Mouse (Mus musculus) kidney, postnatal 0 days (tissue): ENCODE measurements around the gene Gcm1. TPM values are rescaled to one million over a fixed set of nuclear protein-coding genes. Genes with fewer than 3 reads are reported as not detected.
A peak's percentile ranks its signal among the peaks of the same experiment; 100 is the strongest.
"Not testable (repeated sequence)": the region's sequence is repeated elsewhere in the genome, so short reads cannot be mapped to it uniquely, and the experiment has no call there.

Source experiments
- ATAC-seq: fragments of 200-750 bp; cut with Nextera tagmentation; replicated peaks from 2 replicates; pipeline ENCODE4 v1.8.0; 2017; ENCODE audit warnings: low read depth, moderate number of reproducible peaks, moderate TSS enrichment, moderate library complexity; ENCODE audit not compliant: low FRiP score
- DNase-seq: peaks from one replicate; pipeline ENCODE4 v3.0.0-alpha.2; 2016; ENCODE audit warnings: low spot score
- H3K27ac ChIP-seq: fragments of 300-500 bp; sonication (generic); 2 replicates; pipeline ENCODE4 v1.5.1; 2014; ENCODE audit warnings: mild to moderate bottlenecking
- H3K27me3 ChIP-seq: fragments of 300-500 bp; sonication (generic); 2 replicates; pipeline ENCODE4 v1.6.1; 2014; ENCODE audit warnings: low read length, mixed read lengths; ENCODE audit not compliant: insufficient read depth
- H3K36me3 ChIP-seq: fragments of 300-500 bp; sonication (generic); 2 replicates; pipeline ENCODE4 v1.6.1; 2014; ENCODE audit warnings: low read length, mixed read lengths; ENCODE audit not compliant: insufficient read depth
- H3K4me1 ChIP-seq: fragments of 300-500 bp; sonication (generic); replicated peaks from 2 replicates; pipeline ENCODE4 v1.6.1; 2014; ENCODE audit warnings: antibody characterized with exemption, low read length, mixed read lengths; ENCODE audit not compliant: insufficient read depth
- H3K4me2 ChIP-seq: fragments of 300-500 bp; sonication (generic); 2 replicates; pipeline ENCODE4 v1.6.1; 2014; ENCODE audit warnings: mild to moderate bottlenecking, low read length, moderate library complexity, mixed read lengths
- H3K4me3 ChIP-seq: fragments of 300-500 bp; sonication (generic); replicated peaks from 2 replicates; pipeline ENCODE4 v1.5.1; 2014; ENCODE audit warnings: low read depth, low read length
- H3K9ac ChIP-seq: fragments of 300-500 bp; sonication (generic); 2 replicates; pipeline ENCODE4 v1.6.1; 2014; ENCODE audit warnings: low read depth, low read length
- H3K9me3 ChIP-seq: fragments of 300-500 bp; sonication (generic); replicated peaks from 2 replicates; pipeline ENCODE4 v1.6.1; 2016; ENCODE audit warnings: low read length, inconsistent platforms, mixed read lengths
- CTCF ChIP-seq: IDR thresholded peaks from 2 replicates; pipeline ENCODE4 v1.5.1; 2016; ENCODE audit warnings: antibody characterized with exemption, low read depth, mild to moderate bottlenecking, moderate library complexity
- WGBS: fragments of 180-500 bp; shearing (Covaris S2); extraction: QIAGEN DNeasy Blood & Tissue Kit; methylation state at CpG from one replicate; pipeline ENCODE4 v1.1.7; 2014; 5-methylcytosine and 5-hydroxymethylcytosine counted together
- polyA plus RNA-seq: library from polyadenylated mRNA; unstranded; fragments of >200 nt; fragmentation: Nextera tagmentation; extraction: Ambion mirVana; gene quantifications from 2 replicates; pipeline ENCODE4 v1.2.1, GENCODE M21; 2015

Gene Gcm1
- polyA plus RNA-seq, 1 experiment from 2014 or later, result 1.3 TPM

- no peak overlapping the region for H3K4me2 ChIP-seq
Measured at GRCm38 (mm10) chr9:78054298-78054697, 2.6 kb downstream of the Gcm1 start.

DNA sequence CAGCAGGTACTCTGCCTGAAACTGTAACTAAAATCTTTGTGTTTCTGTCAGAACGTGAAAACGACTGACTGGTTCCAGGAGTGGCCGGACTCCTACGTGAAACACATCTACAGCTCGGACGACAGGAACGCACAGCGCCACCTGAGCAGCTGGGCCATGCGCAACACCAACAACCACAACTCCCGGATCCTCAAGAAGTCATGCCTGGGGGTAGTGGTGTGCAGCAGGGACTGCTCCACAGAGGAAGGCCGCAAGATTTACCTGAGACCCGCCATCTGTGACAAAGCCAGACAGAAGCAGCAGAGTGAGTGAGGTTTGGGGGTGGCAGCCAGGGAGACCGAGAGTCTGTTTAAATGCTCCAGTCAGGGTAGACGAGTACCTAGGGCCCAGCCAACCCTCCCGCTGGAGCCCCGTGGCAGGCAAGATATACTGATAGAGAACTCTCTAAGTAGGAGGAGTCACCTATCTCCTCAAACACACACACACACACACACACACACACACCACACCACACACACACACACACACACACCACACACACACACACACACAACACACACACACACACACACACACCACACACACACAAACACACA lies 7.9 kb downstream of the Gcm1 start:
- no peaks in the 10 kb centered on the region for H3K4me1 ChIP-seq
- no peak overlapping the region for H3K4me3 ChIP-seq
- no peaks in the 10 kb centered on the region for H3K27me3 ChIP-seq
- no peak overlapping the region for H3K9ac ChIP-seq
- no peaks in the 10 kb centered on the region for H3K9me3 ChIP-seq
- H3K36me3 ChIP-seq, result no peaks in the 10 kb centered on the region
- no peak for ATAC-seq
- 68% methylated on average over 16 of the region's 16 CpGs for WGBS
- no peak overlapping the region for H3K4me2 ChIP-seq
- H3K27ac ChIP-seq, result no peak overlapping the region
- no peak for DNase-seq
- no peak for TF ChIP-seq CTCF

More at GRCm38 (mm10) chr9:78054298-78054697, 2.6 kb downstream of the Gcm1 start:
- Histone ChIP-seq H3K27me3 (no peaks in the 10 kb centered on the region), H3K9ac (no peak overlapping the region), H3K4me3 (no peak overlapping the region), H3K9me3 (no peaks in the 10 kb centered on the region), H3K36me3 (no peaks in the 10 kb centered on the region), H3K27ac (no peak overlapping the region), H3K4me1 (no peaks in the 10 kb centered on the region)
- TF ChIP-seq CTCF, result no peak
- DNase-seq, result no peak
- ATAC-seq, result no peak
- WGBS, result 86% methylated on average over 3 of the region's 3 CpGs

DNA sequence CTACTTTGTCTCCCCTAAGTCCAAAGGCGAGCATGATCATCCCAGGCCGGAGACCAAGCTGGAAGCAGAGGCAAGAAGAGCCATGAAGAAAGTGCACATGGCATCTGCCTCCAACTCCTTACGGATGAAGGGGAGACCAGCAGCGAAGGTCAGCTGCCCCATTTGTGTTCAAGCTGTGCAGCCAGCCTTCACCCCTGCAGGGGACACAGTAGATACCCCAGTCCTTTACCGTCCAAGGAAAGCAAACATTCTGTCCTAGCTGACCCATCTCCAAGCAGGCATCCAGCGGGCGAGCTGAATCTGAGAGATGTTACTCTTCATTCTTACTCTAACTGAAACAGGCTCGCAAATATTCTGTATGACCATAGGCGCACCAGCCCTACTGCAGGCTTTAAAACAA lies 10.7 kb downstream of the Gcm1 start:
- no peak for ATAC-seq
- no peaks in the 10 kb centered on the region for H3K9me3 ChIP-seq
- WGBS, result 86% methylated on average over 9 of the region's 9 CpGs

DNA sequence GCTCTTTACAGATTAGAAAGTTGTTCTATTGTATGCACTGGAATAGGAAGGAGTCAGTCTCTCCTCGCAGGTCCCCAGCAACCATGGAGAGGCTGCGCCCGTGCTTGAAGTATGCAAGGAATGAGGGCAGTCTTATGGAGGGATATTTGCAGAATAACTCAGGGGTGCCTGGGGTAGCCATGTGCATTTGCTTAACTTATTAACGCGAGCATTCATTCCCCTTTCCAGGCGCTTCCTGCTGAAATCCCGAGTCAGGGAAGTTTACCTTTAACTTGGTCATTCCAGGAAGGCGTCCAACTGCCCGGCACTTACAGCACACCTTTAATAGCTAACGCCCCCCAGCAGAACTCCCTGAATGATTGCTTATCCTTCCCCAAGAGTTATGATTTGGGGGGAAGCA lies 12.4 kb downstream of the Gcm1 start:
- TF ChIP-seq CTCF, result no peak
- no peak; the same call in 1 of the 2 replicates for ATAC-seq
- DNase-seq, result peak; percentile 48

More for the DNA sequence above, 10.7 kb downstream of the Gcm1 start:
- Histone ChIP-seq H3K4me1 (no peaks in the 10 kb centered on the region), H3K27me3 (no peaks in the 10 kb centered on the region), H3K27ac (no peak overlapping the region), H3K4me2 (no peak overlapping the region), H3K36me3 (no peaks in the 10 kb centered on the region), H3K4me3 (no peak overlapping the region), H3K9ac (no peak overlapping the region)
- TF ChIP-seq CTCF, result no peak
- DNase-seq, result no peak

GRCm38 (mm10) chr9:78070496-78070895 lies 18.8 kb downstream of the Gcm1 start:
- 60% methylated on average over 5 of the region's 5 CpGs for WGBS
- ATAC-seq, result no peak
- TF ChIP-seq CTCF, result no peak

More for the DNA sequence above, 12.4 kb downstream of the Gcm1 start:
- Histone ChIP-seq H3K9me3 (no peaks in the 10 kb centered on the region), H3K4me1 (no peaks in the 10 kb centered on the region), H3K27ac (peak overlapping the region; percentile 34; the same call in 1 of the 2 replicates), H3K4me3 (no peak overlapping the region), H3K27me3 (no peaks in the 10 kb centered on the region), H3K36me3 (no peaks in the 10 kb centered on the region), H3K4me2 (no peak overlapping the region), H3K9ac (no peak overlapping the region)
- WGBS, result 46% methylated on average over 10 of the region's 10 CpGs

GRCm38 (mm10) chr9:78071626-78072025 lies 19.9 kb downstream of the Gcm1 start:
- no peaks in the 10 kb centered on the region for H3K36me3 ChIP-seq
- no peaks in the 10 kb centered on the region for H3K9me3 ChIP-seq
- no peak overlapping the region for H3K4me3 ChIP-seq
- no peak overlapping the region for H3K27ac ChIP-seq
- no peaks in the 10 kb centered on the region for H3K27me3 ChIP-seq
- WGBS, result 88% methylated on average over 4 of the region's 4 CpGs
- H3K9ac ChIP-seq, result no peak overlapping the region
- H3K4me1 ChIP-seq, result no peaks in the 10 kb centered on the region
- no peak for TF ChIP-seq CTCF
- no peak overlapping the region for H3K4me2 ChIP-seq
- ATAC-seq, result no peak
- DNase-seq, result no peak

More at GRCm38 (mm10) chr9:78070496-78070895, 18.8 kb downstream of the Gcm1 start:
- H3K27me3 ChIP-seq, result no peaks in the 10 kb centered on the region
- DNase-seq, result no peak
- no peaks in the 10 kb centered on the region for H3K36me3 ChIP-seq
- H3K9me3 ChIP-seq, result no peaks in the 10 kb centered on the region
- no peaks in the 10 kb centered on the region for H3K4me1 ChIP-seq
- no peak overlapping the region for H3K4me2 ChIP-seq
- no peak overlapping the region for H3K4me3 ChIP-seq
- no peak overlapping the region for H3K27ac ChIP-seq
- no peak overlapping the region for H3K9ac ChIP-seq

GRCm38 (mm10) chr9:78073291-78073690 lies 21.6 kb downstream of the Gcm1 start:
- H3K4me1 ChIP-seq, H3K27me3 ChIP-seq, H3K27ac ChIP-seq, H3K4me2 ChIP-seq, H3K9me3 ChIP-seq, ATAC-seq, H3K36me3 ChIP-seq, H3K4me3 ChIP-seq, DNase-seq, H3K9ac ChIP-seq: not testable (repeated sequence)
- 89% methylated on average over 3 of the region's 3 CpGs for WGBS
